Mouse (Mus musculus): ENCODE data around the gene Flt1.

- no peak for TF ChIP-seq CTCF (IDR thresholded peaks at IDR 0.05; ENCODE audit: low read depth)
- TF ChIP-seq EP300 (IDR thresholded peaks at IDR 0.05; ENCODE audit: low read depth) = no peak
Measured at GRCm38 (mm10) chr5:147532031-147532430, 193.8 kb downstream of the Flt1 start.

All from liver, embryonic 14.5 days (tissue).